Mouse (Mus musculus): ENCODE results near the gene Zap70.
"Not testable (repeated sequence)": the region's sequence is repeated elsewhere in the genome, so short reads cannot be mapped to it uniquely, and the experiment has no call there.

Zap70 gene

DNA sequence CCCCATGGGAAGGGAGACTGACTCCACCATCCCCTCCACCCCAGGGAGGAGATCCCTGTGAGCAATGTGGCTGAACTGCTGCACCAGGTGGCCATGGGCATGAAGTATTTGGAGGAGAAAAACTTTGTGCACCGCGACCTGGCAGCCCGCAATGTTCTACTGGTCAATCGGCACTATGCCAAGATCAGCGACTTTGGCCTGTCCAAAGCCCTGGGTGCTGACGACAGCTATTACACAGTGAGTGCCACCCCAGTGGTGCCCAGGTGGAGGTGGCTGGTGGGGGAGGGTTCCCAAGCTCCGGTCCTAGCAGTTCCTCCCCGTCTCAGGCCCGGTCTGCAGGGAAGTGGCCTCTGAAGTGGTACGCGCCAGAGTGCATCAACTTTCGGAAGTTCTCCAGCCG, 19.2 kb downstream of the Zap70 start:
- DNase-seq = peak; percentile 28

DNA sequence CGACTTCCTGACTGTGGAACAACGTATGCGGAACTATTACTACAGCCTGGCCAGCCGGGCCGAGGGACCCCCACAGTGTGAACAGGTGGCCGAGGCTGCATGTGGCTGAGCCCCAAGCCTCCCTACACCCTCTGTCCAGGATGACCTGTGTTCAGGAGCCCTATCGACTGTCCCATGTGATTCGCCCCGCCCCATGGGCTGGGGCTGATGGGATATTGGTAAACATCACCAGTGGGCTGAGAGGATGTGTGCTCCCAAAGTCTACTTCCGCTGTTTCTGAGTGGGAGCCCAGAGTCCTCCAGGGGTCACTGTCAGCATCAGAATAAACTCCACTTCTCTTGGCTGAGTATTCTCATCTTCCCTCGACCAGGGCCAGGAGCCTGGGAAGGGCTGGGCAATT, 20.9 kb downstream of the Zap70 start:
- peak; percentile 30 for DNase-seq

DNA sequence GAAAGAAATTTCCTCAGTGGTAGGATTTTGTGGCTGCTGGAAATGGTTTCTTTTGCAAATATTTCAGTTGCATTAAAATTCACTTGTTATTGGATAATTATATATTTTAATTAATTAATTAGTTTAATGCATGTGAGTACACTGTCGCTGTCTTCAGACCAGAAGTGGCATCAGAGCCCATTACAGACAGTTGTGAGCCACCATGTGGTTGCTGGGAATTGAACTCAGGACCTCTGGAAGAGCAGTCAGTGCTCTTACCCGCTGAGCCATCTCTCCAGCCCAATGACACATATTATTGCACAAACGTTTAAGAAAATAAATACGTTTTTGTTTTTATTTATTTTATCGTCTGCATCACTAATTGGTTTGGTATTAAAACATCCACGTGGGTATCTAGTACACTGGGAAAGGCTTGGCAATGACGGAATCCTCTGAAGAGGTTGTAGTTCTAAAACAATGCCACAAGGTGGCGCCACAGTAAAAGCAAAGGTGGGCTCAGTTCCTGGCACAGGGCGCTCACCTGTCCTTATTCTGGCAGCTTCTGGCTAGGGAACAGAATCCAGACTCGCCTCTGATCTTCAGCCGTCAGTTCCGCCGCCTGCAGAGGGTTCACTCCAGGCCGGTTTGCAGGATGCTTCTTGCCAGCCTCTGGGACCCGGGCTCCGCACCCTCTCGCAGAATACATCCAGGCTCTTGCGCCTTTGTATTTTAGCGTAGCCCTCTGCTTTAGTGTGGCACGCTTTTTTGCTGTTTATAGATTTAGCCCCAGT, 23.0 kb downstream of the Zap70 start:
- DNase-seq = peak; percentile 85

DNA sequence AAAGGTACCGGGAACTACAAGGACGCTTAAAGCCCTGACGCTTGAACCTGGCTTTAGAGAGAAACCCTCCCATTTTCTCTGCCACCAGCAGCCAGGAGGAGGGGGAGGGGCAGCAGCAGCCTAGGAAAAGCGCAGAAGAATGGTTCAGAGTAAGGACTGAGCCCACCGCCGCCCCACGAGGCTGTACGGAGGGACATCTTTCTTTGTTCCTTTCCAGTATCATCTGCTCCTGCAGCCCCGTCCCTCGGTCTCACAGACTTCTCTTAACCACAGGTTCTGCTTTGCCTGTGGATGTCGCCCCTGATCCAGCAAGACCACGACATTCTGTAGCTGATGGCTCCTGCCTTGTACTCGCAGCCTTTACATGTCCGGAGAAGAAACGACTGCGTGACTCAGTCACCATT, 23.6 kb downstream of the Zap70 start:
- peak; percentile 17 for DNase-seq

DNA sequence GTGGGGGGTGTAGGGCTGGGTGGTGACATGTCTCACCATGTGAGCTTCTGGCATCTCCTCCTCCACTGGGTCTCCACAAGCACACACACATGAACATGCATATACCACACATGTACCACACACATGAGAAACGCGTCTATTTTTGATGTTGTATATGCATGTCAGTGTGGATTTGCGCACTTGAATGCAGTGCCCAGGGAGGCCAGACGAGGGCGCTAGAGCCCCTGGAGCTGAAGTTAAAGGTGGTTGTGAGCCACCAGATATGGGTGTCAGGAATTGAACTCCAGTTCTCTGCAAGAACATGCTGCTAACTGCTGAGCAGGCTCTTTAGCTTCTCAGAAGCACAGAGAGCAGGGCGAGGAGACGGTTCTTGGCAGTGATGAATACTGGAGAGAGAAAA, 24.8 kb downstream of the Zap70 start:
- DNase-seq = no peak

DNA sequence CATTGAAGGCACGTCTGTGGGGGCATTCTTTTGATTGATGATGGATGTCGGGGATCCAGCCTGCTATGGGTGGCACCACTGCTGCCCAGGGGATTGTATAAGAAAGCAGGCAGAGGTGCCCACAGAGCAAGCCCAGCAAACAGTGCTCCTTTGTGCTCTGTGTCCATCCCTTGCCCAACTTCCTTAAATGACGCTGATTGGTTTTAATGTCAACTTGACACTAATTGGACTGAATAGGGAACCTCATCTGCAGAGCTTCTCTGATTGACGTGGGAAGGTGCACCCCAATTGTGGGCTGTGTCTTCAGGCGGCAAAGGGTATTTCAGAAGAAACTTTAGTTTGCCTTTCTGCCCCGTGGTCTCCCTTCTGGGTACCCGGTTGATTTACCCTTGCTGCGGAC, 27.8 kb downstream of the Zap70 start:
- DNase-seq = no peak

DNA sequence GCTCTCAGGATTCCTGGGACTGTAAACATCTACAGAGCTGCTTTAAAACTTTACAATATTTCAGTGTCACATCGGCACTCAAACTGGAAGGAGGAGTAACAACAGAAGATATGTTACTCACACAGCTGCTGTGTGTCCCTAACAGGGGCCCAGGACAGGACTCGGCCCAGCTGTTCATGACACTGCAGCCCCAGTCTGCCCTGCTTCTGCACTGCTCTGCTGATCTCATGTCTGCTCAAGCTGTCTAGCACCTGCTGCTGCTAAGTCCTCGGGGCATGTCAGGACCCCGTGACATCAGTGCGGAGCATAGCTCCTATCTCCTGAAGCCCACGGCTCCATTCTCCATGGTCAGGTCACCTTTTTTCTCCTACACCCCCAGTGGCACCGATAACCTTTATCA, 35.1 kb downstream of the Zap70 start:
- DNase-seq = no peak

DNA sequence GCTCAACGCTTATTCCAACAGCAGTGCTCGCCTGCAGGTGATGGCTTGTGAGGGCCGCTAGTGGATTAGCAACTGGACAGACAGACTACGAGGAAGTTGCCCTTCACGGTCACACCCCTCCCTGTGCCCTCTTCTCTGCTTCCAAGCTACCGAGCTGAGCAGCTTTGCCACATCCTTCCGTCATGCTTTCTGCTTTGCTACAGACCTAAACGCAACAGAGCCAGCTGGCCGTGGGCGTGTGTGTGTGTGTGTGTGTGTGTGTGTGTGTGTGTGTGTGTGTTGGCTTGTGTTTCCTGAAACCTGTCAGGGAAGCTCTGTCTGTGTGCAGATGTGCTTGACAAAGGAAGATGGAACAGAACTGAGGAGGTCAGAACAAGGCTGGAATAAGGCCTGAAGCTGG, 35.9 kb downstream of the Zap70 start:
- DNase-seq = no peak

DNA sequence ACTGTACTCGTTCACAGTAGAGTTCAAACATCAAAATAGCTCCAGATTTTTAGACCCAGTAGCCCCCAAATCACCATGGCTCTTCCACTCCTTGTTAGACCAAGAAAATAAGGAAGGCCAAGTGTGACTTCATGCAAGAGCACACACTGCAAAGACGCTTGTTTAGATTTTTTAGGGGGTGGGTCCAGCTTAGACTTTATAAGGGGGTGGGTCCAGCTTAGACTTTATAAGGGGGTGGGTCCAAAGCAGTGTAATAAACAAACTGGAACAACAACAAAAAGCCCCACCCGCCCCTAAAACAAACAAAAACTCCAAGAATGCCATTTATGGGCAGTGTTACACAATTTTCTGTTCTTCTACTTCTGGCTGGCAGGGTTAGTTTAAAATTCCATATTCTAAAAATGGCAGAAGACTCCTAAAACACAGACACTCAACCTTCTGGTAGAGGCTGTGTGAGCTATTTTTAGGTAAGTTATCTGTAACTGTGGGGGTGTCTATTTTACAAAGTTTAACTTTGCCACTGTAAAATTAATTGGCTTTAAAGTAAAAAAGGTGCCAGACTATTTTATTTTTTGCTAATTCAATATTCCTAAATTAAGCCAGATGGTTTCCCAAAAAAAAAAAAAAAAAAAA, 38.9 kb downstream of the Zap70 start:
- DNase-seq = no peak

DNA sequence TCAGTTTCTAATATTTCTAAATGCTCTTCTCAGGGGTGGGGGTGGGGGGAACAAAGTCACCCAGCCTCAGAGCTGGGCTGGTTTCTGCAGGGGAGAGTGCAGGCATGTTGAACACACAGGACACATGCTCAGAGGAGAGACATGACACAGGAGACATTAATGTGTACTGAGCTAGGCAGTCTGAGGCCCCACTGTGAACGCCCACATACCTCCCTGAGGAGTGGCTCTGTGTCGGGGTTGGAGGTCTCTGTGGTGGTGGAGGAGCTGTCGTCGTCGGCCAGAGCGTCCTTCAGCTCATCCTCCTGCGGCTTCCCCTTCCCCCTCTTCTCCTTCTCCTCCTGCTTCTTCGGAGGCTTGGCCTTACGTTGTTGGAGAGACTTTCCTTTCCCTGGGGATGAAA, 42.7 kb downstream of the Zap70 start:
- DNase-seq = no peak

DNA sequence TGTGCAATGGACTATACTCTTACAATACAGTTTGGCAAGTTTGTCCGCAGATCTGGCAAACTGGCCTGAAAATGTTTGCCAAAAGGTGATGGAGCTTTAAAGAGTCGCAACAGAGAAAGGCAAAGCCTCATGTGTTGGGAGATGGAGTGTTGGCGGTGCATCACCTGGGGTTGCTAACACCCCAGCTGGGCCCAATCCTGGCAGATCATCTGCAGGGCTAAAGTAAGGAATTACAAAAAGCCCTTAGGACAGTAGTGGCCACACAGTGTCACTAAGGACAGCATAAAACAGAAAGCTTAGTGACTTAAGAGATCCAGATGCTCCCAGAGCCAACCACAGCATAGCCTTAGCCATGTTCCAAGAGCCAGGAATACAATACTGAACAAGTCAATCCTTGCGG, 43.2 kb downstream of the Zap70 start:
- DNase-seq = no peak

DNA sequence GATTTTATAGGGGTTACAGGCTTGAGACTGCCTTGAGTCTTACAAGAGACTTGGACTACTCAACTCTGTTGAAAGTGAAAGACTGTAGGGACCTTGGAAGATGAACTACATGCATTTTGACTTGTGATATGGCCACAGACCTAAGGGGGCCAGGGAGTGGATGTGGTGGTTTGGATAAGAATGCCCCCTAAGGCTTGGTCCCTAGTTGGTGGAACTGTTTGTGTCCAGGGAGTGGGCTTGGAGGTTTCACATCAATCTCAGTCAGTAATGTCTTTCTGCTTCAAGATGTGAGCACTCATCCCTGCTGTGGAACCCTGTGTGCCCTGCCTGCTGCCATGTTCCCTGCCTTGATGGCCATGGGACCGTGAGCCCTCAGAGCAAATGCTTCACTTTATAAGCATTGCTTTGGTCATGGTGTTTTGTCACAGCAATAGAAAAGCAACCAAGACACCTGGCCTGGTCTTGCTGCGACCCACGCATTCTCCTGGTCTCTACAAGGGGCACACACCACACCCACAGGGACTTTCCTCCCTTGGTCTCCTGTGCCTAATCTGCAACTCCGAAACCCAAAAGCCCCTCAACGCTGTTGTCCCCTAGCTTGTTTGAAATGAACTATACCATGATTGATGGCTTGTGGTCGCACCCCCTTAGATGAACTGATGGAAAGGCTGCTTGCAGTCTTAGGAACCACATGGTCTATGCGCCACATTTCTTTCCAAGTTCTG, 44.7 kb downstream of the Zap70 start:
- DNase-seq = no peak

DNA sequence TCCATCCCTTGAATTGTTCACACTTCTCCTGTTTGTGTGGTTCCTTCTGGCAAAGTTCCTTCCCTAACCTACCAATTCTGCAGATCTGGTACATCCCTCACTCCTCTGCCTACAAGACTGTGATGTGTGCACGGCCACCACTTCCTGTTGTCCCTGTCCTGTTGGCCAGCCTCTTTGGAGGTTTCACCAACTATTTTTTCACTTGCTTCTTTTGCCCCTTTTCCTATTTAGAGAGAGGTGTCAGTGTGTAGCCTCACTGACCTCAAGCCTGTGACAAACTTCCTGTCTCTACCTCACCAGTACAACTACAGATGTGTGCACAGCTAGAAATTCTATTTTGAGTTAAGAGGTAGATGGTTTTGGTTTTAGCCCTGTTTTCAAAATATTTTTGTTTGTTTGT, 45.5 kb downstream of the Zap70 start:
- DNase-seq = no peak

DNA sequence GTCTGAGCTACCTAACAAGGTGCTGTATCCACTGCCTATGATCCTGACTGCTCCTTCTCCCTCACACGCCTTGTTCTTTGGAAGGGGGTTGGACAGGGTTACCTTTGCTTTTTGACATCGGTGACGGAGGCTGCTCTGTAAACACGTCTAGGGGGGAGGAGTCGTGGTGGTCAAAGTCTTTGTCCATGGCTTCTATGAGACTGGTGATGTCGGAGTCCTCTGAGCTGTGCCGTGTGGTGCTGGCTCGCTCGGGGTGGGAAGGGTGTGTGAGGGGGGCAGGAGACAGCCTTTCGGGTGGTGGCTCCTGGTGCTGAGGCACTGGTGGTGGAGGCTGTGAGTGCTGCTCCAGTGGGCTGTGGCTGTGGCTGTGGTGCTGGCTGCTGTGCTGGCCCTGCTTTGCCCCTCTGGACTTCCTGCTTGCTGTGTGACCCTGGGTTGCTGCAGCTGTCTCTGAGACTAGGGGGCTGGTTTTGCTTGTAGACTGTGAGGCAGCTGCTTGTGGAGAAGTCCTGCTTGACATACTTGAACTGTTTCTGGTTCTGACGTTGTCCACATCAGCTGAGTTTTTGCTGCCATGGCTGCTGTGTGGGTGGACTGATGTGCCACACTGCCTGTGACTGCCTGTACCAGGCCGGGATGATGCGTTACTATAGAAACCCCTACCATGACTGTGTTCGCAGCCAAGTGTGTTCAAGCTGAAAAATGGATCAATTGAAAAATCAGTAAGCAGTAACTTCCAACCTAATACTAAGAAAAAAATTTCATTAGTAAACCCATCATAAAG, 46.4 kb downstream of the Zap70 start:
- DNase-seq = no peak

DNA sequence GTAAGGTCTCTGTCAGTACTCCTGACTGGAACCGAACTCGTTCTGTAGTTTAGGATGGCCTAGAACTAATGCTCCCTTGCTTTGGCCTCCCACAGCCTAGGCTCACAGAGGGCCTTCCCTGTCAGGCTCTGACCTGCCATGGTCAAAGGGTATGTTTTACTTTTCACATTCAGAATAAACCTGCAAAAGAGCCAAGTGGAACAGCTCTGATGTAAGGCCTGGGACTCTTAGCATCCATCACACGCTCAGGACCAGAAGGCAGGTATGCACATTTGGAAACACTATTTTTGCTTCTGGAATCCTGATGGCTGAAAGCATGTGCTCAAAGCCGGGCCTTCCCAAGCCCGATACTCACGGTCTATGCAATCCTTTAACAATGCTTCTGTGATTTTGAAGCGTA, 50.2 kb downstream of the Zap70 start:
- DNase-seq = no peak

DNA sequence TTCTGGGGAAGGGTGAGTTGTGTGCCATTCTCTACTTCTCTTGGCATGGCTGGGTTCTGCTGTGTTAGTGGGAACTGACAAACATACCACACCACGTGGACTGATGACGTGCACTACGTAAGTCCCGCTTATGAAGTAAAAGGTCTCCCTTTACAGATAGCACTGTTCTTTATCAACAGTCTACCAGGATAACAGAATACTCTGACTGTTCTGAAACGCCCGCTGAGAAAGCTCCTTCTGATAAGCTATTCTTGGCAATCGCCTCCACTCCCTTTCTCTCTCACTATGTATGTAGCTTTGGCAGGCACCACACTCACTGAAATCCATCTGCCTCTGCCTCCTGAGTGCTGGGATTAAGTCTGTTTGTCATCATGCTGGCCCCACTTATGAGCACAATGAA, 51.8 kb downstream of the Zap70 start:
- DNase-seq = no peak

DNA sequence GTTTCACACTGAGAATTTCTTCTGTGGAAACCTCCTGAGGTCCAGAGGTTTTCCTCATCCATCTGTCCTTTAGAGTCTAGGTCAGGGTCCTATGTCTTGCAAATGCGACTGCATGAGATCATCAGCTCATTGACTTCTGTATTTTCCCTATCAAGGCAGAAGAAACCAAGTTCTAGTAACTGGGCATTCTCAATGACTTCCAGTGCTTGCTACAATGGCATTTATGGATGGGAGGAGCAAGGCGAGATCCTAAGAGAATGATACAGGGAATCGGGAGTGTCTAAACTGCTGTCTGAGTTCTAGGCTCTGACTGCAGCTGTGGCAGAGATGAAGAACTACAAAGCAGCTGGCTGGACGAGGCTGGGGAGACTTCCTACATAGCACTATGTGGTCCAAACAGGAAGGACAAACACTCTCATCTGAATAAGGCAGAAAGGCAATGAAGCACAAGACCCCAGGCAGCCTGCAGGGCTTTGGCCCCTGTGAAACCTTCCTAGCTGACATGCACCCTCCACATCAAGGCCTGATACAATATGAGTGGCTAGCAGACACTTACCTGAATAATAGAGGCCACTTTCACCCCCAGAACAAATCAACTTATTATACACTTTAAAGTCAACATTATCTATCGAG, 52.8 kb downstream of the Zap70 start:
- no peak for DNase-seq

DNA sequence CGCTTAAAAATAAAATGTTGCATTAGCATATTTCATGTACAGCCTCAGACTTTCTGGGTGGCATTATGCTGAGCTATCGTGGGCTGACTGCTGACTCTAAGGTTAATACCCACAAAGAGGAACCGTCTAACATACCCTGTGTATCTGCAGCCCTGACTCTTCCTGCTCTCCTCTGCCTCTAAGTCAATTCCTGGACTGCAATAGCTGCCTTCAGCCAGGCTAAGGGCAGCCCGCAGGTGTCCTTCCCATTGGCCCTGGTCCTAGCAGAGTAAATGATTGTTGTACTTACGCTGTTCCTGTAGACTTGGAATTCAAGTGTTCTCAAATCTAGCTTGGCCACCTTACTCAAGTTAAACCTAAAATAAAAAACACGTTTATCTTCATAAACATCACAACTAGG, 53.6 kb downstream of the Zap70 start:
- DNase-seq = no peak

DNA sequence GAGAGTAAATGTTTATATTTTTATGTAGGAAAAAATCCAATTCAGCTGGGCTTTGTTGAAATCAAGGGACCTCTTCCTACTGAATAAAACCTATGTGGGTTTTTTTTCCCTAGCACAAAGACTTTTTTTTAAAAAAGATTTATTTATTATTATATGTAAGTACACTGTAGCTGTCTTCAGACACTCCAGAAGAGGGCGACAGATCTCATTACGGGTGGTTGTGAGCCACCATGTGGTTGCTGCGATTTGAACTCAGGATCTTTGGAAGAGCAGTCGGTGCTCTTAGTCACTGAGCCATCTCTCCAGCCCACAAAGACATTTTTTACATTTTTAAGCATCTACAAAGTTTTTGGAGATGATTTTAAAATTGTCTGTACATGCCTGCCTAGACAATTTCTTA, 60.3 kb downstream of the Zap70 start:
- DNase-seq = not testable (repeated sequence)

DNA sequence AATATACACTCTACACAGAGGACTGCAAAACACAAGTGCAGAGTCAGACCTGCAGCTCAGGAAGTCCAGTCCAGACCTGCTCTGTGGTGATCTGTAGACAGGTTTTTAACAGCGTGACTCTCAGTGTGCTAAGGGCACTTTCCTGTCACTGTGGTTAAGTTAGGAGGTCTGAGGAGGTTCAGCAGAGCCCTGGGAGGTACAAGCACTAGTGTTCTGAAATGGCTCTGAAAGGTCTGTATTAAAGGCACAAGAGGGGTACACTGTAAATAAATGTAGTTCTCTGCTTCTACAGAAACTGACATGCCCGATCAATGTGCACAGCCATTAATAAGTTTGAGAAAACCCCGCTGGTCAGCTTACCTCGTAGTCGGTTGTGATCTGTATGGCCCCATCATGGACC, 62.8 kb downstream of the Zap70 start:
- DNase-seq = no peak

DNA sequence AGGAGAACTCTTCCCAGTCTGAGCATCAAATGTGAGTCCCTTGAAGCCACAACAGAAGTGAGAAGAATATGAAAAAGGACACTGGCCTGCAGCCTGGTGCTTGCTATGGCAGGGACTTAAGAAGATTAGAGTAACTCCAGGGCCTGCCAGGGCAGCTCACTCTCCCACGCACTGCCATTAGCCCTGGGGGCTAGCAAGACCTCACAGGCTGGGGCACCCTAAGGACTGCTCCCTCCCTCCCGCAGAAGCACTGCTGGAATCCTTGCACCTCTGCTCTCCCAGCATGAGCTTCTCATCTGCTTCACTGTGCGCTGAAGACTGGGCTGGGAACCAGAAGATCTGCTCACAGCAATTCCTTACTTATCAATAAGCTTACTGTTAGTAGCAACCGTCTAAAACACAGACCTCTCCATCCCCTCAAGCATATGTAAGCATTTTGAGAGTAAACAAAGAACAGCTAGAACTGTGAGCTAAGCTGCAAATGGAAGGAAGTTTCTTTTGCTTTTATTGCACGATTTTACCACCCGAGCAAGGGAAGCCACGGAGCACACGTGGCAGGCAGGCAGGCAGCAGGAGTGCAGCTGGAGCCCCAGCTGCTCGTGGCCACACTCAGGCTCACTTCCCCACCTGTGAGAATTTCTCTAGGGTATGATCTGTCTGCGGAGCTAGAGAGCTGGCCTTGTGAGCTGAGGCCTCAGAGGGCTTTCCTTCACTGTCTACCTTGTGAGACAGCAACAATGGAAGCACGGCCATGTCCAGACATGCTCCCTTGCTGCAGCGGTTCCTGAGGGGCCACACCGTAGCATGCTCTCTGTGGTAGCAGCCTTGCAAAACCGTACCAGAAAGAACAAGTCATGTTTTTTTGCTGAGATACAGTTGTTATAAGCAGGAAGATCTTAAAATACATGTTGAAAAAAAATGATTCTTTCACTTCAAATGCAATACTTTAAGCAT, 69.6 kb downstream of the Zap70 start:
- DNase-seq = no peak
